In the genomic region with DNA sequence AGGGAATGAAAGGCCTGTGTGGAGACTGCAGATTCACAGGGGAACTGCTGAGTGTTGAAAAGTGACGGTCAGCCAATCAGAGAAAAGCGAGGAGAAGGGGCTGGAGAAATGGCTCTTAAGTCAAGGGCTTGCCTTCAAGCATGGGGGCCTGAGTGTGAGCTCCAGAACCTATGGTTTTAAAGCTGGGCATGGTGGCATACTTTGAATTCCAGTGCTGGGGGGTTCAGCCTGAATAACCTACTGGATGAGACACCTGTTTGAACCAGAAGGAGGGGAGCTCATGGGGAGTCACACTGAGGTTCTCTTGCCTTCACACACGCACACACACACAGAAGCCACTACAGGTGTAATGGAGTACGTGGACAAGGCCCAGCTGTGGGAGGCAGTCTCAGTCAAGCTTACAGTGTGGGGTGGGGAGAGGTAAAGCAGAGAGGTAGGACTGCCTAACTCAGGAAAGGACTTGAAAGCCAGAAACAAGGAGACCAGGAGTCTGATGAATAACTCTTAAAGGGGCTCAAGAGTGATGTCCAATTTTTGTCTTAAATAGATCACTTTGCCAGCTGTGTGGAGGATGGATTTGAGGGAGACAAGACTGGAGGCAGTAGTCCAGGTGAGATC, we compare ENCODE assay signal across 25 mouse cellular contexts. TPM values are rescaled to one million over a fixed set of nuclear protein-coding genes. Genes with fewer than 3 reads are reported as not detected.
DNase-seq lines count a peak whose midpoint lies in the region; ATAC-seq and TF ChIP-seq lines count a peak whose summit lies in the region.
"Had no signal": no experiment of that assay in that cellular context is flagged by ENCODE, and none has a peak within 500 bp of the region (broad histone marks: within the 10 kb centered on the region; RNA-seq: fewer than 3 reads in every experiment).

No protein-coding gene starts in this region.

- no peak overlapping the region for H3K9ac ChIP-seq in heart, embryonic 11.5 days (ENCODE audit: low read depth, low read length)
- no peak overlapping the region for H3K9ac ChIP-seq in lung, embryonic 16.5 days (ENCODE audit: low read length)
- peak overlapping the region; percentile 37 for H3K9ac ChIP-seq in CH12.LX (ENCODE audit: insufficient read depth, low read depth)
- H3K9ac ChIP-seq: hindbrain, embryonic 13.5 days; liver, embryonic 13.5 days had no signal

- no peak overlapping the region for H3K4me3 ChIP-seq in heart, embryonic 11.5 days (ENCODE audit: low read depth, low read length)
- no peak overlapping the region for H3K4me3 ChIP-seq in lung, embryonic 16.5 days (ENCODE audit: low read length)
- no peak overlapping the region for H3K4me3 ChIP-seq in lung, adult 2 months (replicated peaks; ENCODE audit: extremely low read depth, low read depth, low read length)
- peak overlapping the region in 1 of 3 experiments; percentile 4 for H3K4me3 ChIP-seq in CH12.LX (replicated peaks in 1 of 3; ENCODE audit: low read depth in 2 of 3, low read length in 2 of 3, poor library complexity in 1 of 3)
- no peak overlapping the region; the same call in 1 of the 2 replicates for H3K4me3 ChIP-seq in bone marrow macrophage, adult 2 months (ENCODE audit: insufficient read depth, low read length)
- H3K4me3 ChIP-seq: hindbrain, embryonic 13.5 days; liver, embryonic 13.5 days had no signal

- no peak for TF ChIP-seq POLR2A in lung, adult 2 months (IDR thresholded peaks at IDR 0.05; ENCODE audit: borderline replicate concordance, extremely low read depth, low read depth, low read length)
- no peak for TF ChIP-seq POLR2A in CH12.LX (IDR thresholded peaks at IDR 0.05; ENCODE audit: low read depth, low read length)
- TF ChIP-seq POLR2A in bone marrow macrophage, adult 2 months (IDR thresholded peaks at IDR 0.05; ENCODE audit: borderline replicate concordance, low read depth, low read length): no peak

- DNase-seq in heart, adult 8-10 months (ENCODE audit: low spot score): no peak
- no peak for DNase-seq in lung, adult 2 months
- no peak for DNase-seq in CH12.LX (ENCODE audit: extremely low read depth)
- DNase-seq in frontal cortex, postnatal 25 days (ENCODE audit: low spot score in 2 of 2): no peak
- no peak for DNase-seq in adrenal gland, postnatal 36 days
- DNase-seq: adrenal gland, postnatal 14 days; B cell, adult 2 months; cerebellum, adult 18-20 months; cerebellum, postnatal 25 days; embryo, embryonic 11 days; gastrocnemius, postnatal 10 days; heart, adult 18-20 months; heart, postnatal 14 days; kidney, adult 8-10 months; kidney, postnatal 36 days; liver, embryonic 13.5 days; lung, postnatal 14 days; right cerebral cortex, postnatal 14 days had no signal

- 60% methylated on average over 4 of the region's 4 CpGs for WGBS in heart, embryonic 11.5 days (ENCODE audit: insufficient replicate concordance)
- 53% methylated on average over 4 of the region's 4 CpGs for WGBS in lung, embryonic 16.5 days
- 75% methylated on average over 4 of the region's 4 CpGs for WGBS in lung, adult 2 months

- H3K4me2 ChIP-seq in heart, embryonic 11.5 days: no peak overlapping the region
- H3K4me2 ChIP-seq in lung, embryonic 16.5 days (ENCODE audit: low read depth, low read length): no peak overlapping the region
- H3K4me2 ChIP-seq in CH12.LX (ENCODE audit: insufficient read depth, low read depth, poor library complexity, severe bottlenecking): peak overlapping the region; percentile 72
- H3K4me2 ChIP-seq: hindbrain, embryonic 13.5 days; liver, embryonic 13.5 days had no signal

- no peak for ATAC-seq in heart, embryonic 11.5 days (replicated peaks; ENCODE audit: insufficient number of reproducible peaks, low FRiP score, low TSS enrichment)
- peak; percentile 72 for ATAC-seq in lung, embryonic 16.5 days (ENCODE audit: low read depth)
- ATAC-seq: activated CD4-positive, CD25-positive, alpha-beta regulatory T cell, adult 4 months; inflammation-experienced regulatory T-cells, adult 6 months; Patski had no signal

- in situ Hi-C loops in CH12.LX (cut with MboI; ENCODE audit: low pct_ligation_motif_present, low pct_unique_long_range_greater_than_20kb, low sequenced_read_pairs): no loop called here

- H3K4me1 ChIP-seq in heart, embryonic 11.5 days (ENCODE audit: control insufficient read depth, insufficient read depth, low read length): peaks cover 19% of the 10 kb centered on the region
- H3K4me1 ChIP-seq in lung, embryonic 16.5 days (replicated peaks; ENCODE audit: control insufficient read depth, insufficient read depth, low read length): peaks cover 12% of the 10 kb centered on the region
- peaks cover 22% of the 10 kb centered on the region for H3K4me1 ChIP-seq in lung, adult 2 months (ENCODE audit: control insufficient read depth, insufficient read depth, low read length)
- H3K4me1 ChIP-seq in CH12.LX (ENCODE audit: control insufficient read depth in 1 of 2, insufficient read depth in 2 of 2): peaks cover 29 to 50% of the 10 kb centered on the region in 2 experiments
- peaks cover 52% of the 10 kb centered on the region for H3K4me1 ChIP-seq in bone marrow macrophage, adult 2 months (ENCODE audit: control insufficient read depth, insufficient read depth, low read length)

- H3K36me3 ChIP-seq in heart, embryonic 11.5 days (ENCODE audit: control insufficient read depth, insufficient read depth, low read length): 0 out of 2 replicates have a peak, but pooled peaks cover 2% of the 10 kb centered on the region
- H3K36me3 ChIP-seq in lung, embryonic 16.5 days (ENCODE audit: control insufficient read depth, insufficient read depth, low read length): 0 out of 2 replicates have a peak, but pooled peaks cover 3% of the 10 kb centered on the region
- peaks cover 6 to 35% of the 10 kb centered on the region in 2 experiments for H3K36me3 ChIP-seq in CH12.LX (replicated peaks in 1 of 2; ENCODE audit: control insufficient read depth in 1 of 2, insufficient read depth in 1 of 2, low read length in 1 of 2)

- no peak for TF ChIP-seq CTCF in lung, adult 2 months (IDR thresholded peaks at IDR 0.05; ENCODE audit: insufficient read depth, low read length)
- no peak for TF ChIP-seq CTCF in CH12.LX (conservative IDR thresholded peaks at IDR 0.05 in 1 of 2, IDR thresholded peaks at IDR 0.05 in 1 of 2; ENCODE audit: low read depth in 2 of 2, low read length in 2 of 2)
- TF ChIP-seq CTCF in bone marrow macrophage, adult 2 months (IDR thresholded peaks at IDR 0.05; ENCODE audit: low read depth, low read length): no peak

- H3K27ac ChIP-seq in heart, embryonic 11.5 days (ENCODE audit: low read depth, low read length): peak overlapping the region; percentile 22; the same call in 1 of the 2 replicates
- H3K27ac ChIP-seq in lung, embryonic 16.5 days (ENCODE audit: low read length): peak overlapping the region; percentile 72
- H3K27ac ChIP-seq in CH12.LX (ENCODE audit: insufficient read depth, low read depth): peak overlapping the region; percentile 44
- H3K27ac ChIP-seq in bone marrow macrophage, adult 2 months (ENCODE audit: insufficient read depth, low read depth, low read length): peak overlapping the region; percentile 71
- H3K27ac ChIP-seq: hindbrain, embryonic 13.5 days; liver, embryonic 13.5 days had no signal

- dilution Hi-C loops in CH12.LX (cut with MboI; ENCODE audit: extremely low pct_ligation_motif_present, extremely low pct_unique_long_range_greater_than_20kb, low sequenced_read_pairs): no loop called here

- H3K79me2 ChIP-seq in CH12.LX (replicated peaks; ENCODE audit: control insufficient read depth, extremely low read depth, insufficient read depth, poor library complexity, severe bottlenecking): peaks cover 52% of the 10 kb centered on the region

- TF ChIP-seq RAD21 in CH12.LX (IDR thresholded peaks at IDR 0.05; ENCODE audit: low read depth, low read length): no peak

- no peaks in the 10 kb centered on the region for H3K27me3 ChIP-seq in heart, embryonic 11.5 days (ENCODE audit: control insufficient read depth, insufficient read depth, low read length)
- H3K27me3 ChIP-seq in lung, embryonic 16.5 days (ENCODE audit: control insufficient read depth, insufficient read depth, low read depth, low read length): no peaks in the 10 kb centered on the region
- no peaks in the 10 kb centered on the region for H3K27me3 ChIP-seq in CH12.LX (replicated peaks)
- H3K27me3 ChIP-seq: hindbrain, embryonic 13.5 days; liver, embryonic 13.5 days; Patski had no signal

- H3K9me3 ChIP-seq in heart, embryonic 11.5 days (replicated peaks; ENCODE audit: control insufficient read depth, low read length): no peaks in the 10 kb centered on the region
- H3K9me3 ChIP-seq in lung, embryonic 16.5 days (ENCODE audit: control insufficient read depth, low read length): no peaks in the 10 kb centered on the region
- no peaks in the 10 kb centered on the region for H3K9me3 ChIP-seq in CH12.LX (replicated peaks; ENCODE audit: low read length)
- H3K9me3 ChIP-seq: hindbrain, embryonic 13.5 days; liver, embryonic 13.5 days had no signal

- no peak for TF ChIP-seq EP300 in CH12.LX (IDR thresholded peaks at IDR 0.05; ENCODE audit: low read length)

TF ChIP-seq in CH12.LX, 34 proteins besides CTCF, POLR2A, EP300 and RAD21 (continues in another document):
- TF ChIP-seq ZMIZ1 (IDR thresholded peaks at IDR 0.05; ENCODE audit: low read depth, low read length) (no peak), MYC (IDR thresholded peaks at IDR 0.05; ENCODE audit: low read depth, low read length) (no peak), ELF1 (IDR thresholded peaks at IDR 0.05; ENCODE audit: low read depth, low read length) (no peak), USF2 (conservative IDR thresholded peaks at IDR 0.05; ENCODE audit: low read depth, low read length) (no peak), POLR2AphosphoS2 (IDR thresholded peaks at IDR 0.05; ENCODE audit: low read depth, low read length) (no peak), RCOR1 (conservative IDR thresholded peaks at IDR 0.05; ENCODE audit: low read depth, low read length) (no peak), MAFK (IDR thresholded peaks at IDR 0.05; ENCODE audit: insufficient replicate concordance, low read length) (no peak), NRF1 (IDR thresholded peaks at IDR 0.05; ENCODE audit: low read depth, low read length) (no peak), E2F4 (IDR thresholded peaks at IDR 0.05; ENCODE audit: insufficient replicate concordance, low read depth, low read length) (no peak), CHD2 (IDR thresholded peaks at IDR 0.05; ENCODE audit: low read length) (no peak), HCFC1 (IDR thresholded peaks at IDR 0.05; ENCODE audit: low read depth, low read length) (no peak), ZC3H11A (IDR thresholded peaks at IDR 0.05; ENCODE audit: low read depth, low read length) (no peak)

RNA-seq across cellular contexts. Expression of a gene that starts 53.8 kb away (rescaled TPM):
- polyA plus RNA-seq in heart, embryonic 11.5 days (2014; fragmentation: Nextera tagmentation; extraction: Ambion mirVana): 4.5 and 5.5 TPM in 2 replicates
- 10 to 100 TPM in 1 of 4 experiments, 1 to 10 TPM in 3; 8.1 to 11.2 (median 9.2) TPM for total RNA-seq in heart, adult 8-10 months (2022)
- 14.0 and 17.0 TPM in 2 replicates for polyA plus RNA-seq in lung, embryonic 16.5 days (2015; fragmentation: Nextera tagmentation; extraction: Ambion mirVana)
- 73.2 and 105 TPM in 2 replicates for polyA plus RNA-seq in lung, adult 2 months (2012; rRNA removed)
- 37.2 and 37.6 TPM in 2 replicates for total RNA-seq in CH12.LX (2012; rRNA removed)
- total RNA-seq in CH12.LX (2014; rRNA removed): 50.5 and 53.8 TPM in 2 replicates
- 85.7 and 88.6 TPM in 2 replicates for polyA plus RNA-seq in CH12.LX (2012; ENCODE audit: insufficient read length, low read depth)
- 68.8 and 79.4 TPM in 2 replicates for polyA plus RNA-seq in bone marrow macrophage, adult 2 months (2012; ENCODE audit: insufficient read depth, insufficient read length, missing spikeins)
- total RNA-seq in adrenal gland, postnatal 36 days (2021): 10 to 100 TPM; 17.9 to 20.5 TPM

Comparison
In these comparisons a context has a peak if more than half of its experiments do, and no peak if none do; other contexts are left out.
1. H3K27ac ChIP-seq: peak in every context shown above with its lines; median percentile 72 in lung, embryonic 16.5 days; 71 in bone marrow macrophage, adult 2 months; 44 in CH12.LX; 22 in heart, embryonic 11.5 days.